Mouse (Mus musculus): ENCODE measurements around the gene Borcs6. TPM values are rescaled to one million over a fixed set of nuclear protein-coding genes. Genes with fewer than 3 reads are reported as not detected.
"Not testable (repeated sequence)": the region's sequence is repeated elsewhere in the genome, so short reads cannot be mapped to it uniquely, and the experiment has no call there.

Gene Borcs6
- polyA plus RNA-seq (2015; fragmentation: Nextera tagmentation; extraction: Ambion mirVana): 15.7 and 20.4 TPM in 2 replicates

DNA sequence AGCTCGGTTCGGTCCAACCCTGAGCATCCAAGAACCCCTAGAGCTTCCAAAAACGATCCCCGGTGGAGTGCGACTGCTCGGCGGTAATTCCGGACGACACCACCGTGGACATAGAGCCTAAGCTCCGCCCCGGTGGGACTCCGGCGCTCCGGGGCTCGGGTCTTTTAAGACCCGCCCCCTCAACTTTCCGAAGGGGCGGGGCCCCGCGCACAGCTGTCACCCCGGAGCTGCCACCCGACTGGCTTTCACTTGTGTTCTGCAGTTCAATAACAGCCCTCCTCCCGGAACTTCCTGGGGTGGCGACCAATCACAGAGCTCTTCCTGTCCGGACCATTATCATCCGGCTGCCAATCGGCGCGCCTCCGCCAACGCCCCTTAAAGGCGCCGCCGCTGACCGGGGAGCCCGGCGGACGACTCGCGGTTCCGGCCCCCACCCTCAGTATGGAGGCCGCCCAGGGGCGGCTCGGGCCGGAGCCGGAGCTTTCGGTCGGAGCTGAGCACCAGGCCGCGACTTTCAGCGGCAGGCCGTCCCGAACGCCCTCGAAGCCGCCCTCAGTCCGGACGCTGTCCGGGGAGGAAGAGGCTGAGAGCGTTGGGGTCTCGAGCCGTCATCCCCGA is at the start of gene Borcs6:
Gene Borcs6, plus strand, starts transcription at position 361 of the 618 bp plus-strand sequence.
- Histone ChIP-seq H3K4me3 (ENCODE audit: low read depth, low read length) (peak within 1 kb of the TSS; percentile 87), H3K27me3 (ENCODE audit: control insufficient read depth, insufficient read depth, low read depth, low read length) (no peaks in the 10 kb centered on the region), H3K4me1 (ENCODE audit: control insufficient read depth, insufficient read depth, low read length) (peaks cover 27% of the 10 kb centered on the region), H3K36me3 (ENCODE audit: control insufficient read depth, insufficient read depth, low read length) (no peaks in the 10 kb centered on the region), H3K9me3 (replicated peaks; ENCODE audit: control insufficient read depth, low read length, poor library complexity, severe bottlenecking) (no peaks in the 10 kb centered on the region), H3K27ac (ENCODE audit: low read length) (peak within 1 kb of the TSS; percentile 93), H3K4me2 (ENCODE audit: low read length) (peak within 1 kb of the TSS; percentile 80), H3K9ac (ENCODE audit: low read depth, low read length) (peak within 1 kb of the TSS; percentile 85)
- peak; percentile 93 for ATAC-seq
- under 1% methylated on average over 62 of the region's 64 CpGs for WGBS

- Histone ChIP-seq H3K27me3 (ENCODE audit: control insufficient read depth, insufficient read depth, low read depth, low read length) (no peaks in the 10 kb centered on the region), H3K4me1 (ENCODE audit: control insufficient read depth, insufficient read depth, low read length) (peaks cover 15% of the 10 kb centered on the region), H3K9me3 (replicated peaks; ENCODE audit: control insufficient read depth, low read length, poor library complexity, severe bottlenecking) (no peaks in the 10 kb centered on the region), H3K9ac (ENCODE audit: low read depth, low read length) (no peak overlapping the region), H3K27ac (ENCODE audit: low read length) (no peak overlapping the region), H3K36me3 (ENCODE audit: control insufficient read depth, insufficient read depth, low read length) (no peaks in the 10 kb centered on the region), H3K4me2 (ENCODE audit: low read length) (no peak overlapping the region), H3K4me3 (ENCODE audit: low read depth, low read length) (no peak overlapping the region)
- no peak for ATAC-seq
- WGBS: 92% methylated on average over 15 of the region's 15 CpGs
Measured at GRCm38 (mm10) chr11:69010400-69011323, 48.9 kb upstream of the Borcs6 start.

- not testable (repeated sequence) for H3K27me3 ChIP-seq (ENCODE audit: control insufficient read depth, insufficient read depth, low read depth, low read length); H3K36me3 ChIP-seq (ENCODE audit: control insufficient read depth, insufficient read depth, low read length); H3K9me3 ChIP-seq (replicated peaks; ENCODE audit: control insufficient read depth, low read length, poor library complexity, severe bottlenecking); ATAC-seq; H3K27ac ChIP-seq (ENCODE audit: low read length); H3K9ac ChIP-seq (ENCODE audit: low read depth, low read length)
- Histone ChIP-seq H3K4me1 (ENCODE audit: control insufficient read depth, insufficient read depth, low read length) (peaks cover 15% of the 10 kb centered on the region), H3K4me2 (ENCODE audit: low read length) (peak overlapping the region; percentile 92), H3K4me3 (ENCODE audit: low read depth, low read length) (peak overlapping the region; percentile 57)
- 82% methylated on average over 2 of the region's 2 CpGs for WGBS
Measured at GRCm38 (mm10) chr11:69011445-69011844, 48.1 kb upstream of the Borcs6 start.

- H3K9me3 ChIP-seq (replicated peaks; ENCODE audit: control insufficient read depth, low read length, poor library complexity, severe bottlenecking): no peaks in the 10 kb centered on the region
- peak overlapping the region; percentile 68 for H3K9ac ChIP-seq (ENCODE audit: low read depth, low read length)
- no peaks in the 10 kb centered on the region for H3K36me3 ChIP-seq (ENCODE audit: control insufficient read depth, insufficient read depth, low read length)
- H3K4me1 ChIP-seq (ENCODE audit: control insufficient read depth, insufficient read depth, low read length): peaks cover 22% of the 10 kb centered on the region
- WGBS: 2% methylated on average over 18 of the region's 18 CpGs
- no peaks in the 10 kb centered on the region for H3K27me3 ChIP-seq (ENCODE audit: control insufficient read depth, insufficient read depth, low read depth, low read length)
- peak overlapping the region; percentile 92 for H3K4me2 ChIP-seq (ENCODE audit: low read length)
- H3K4me3 ChIP-seq (ENCODE audit: low read depth, low read length): peak overlapping the region; percentile 57
- ATAC-seq: peak; percentile 70
- peak overlapping the region; percentile 86 for H3K27ac ChIP-seq (ENCODE audit: low read length)
Measured at GRCm38 (mm10) chr11:69012071-69012601, 47.4 kb upstream of the Borcs6 start.

- Histone ChIP-seq H3K4me2 (ENCODE audit: low read length) (peak within 1 kb of the TSS; percentile 79), H3K27ac (ENCODE audit: low read length) (peak within 1 kb of the TSS; percentile 91), H3K36me3 (ENCODE audit: control insufficient read depth, insufficient read depth, low read length) (no peaks in the 10 kb centered on the region), H3K4me1 (ENCODE audit: control insufficient read depth, insufficient read depth, low read length) (peaks cover 15% of the 10 kb centered on the region), H3K9me3 (replicated peaks; ENCODE audit: control insufficient read depth, low read length, poor library complexity, severe bottlenecking) (no peaks in the 10 kb centered on the region), H3K9ac (ENCODE audit: low read depth, low read length) (peak within 1 kb of the TSS; percentile 85), H3K4me3 (ENCODE audit: low read depth, low read length) (peak within 1 kb of the TSS; percentile 60), H3K27me3 (ENCODE audit: control insufficient read depth, insufficient read depth, low read depth, low read length) (no peaks in the 10 kb centered on the region)
- peak; percentile 94 for ATAC-seq
- 4% methylated on average over 38 of the region's 38 CpGs for WGBS
Measured at GRCm38 (mm10) chr11:69015644-69016441, 43.7 kb upstream of the Borcs6 start, which contains the start of gene Ctc1. TSS of gene Ctc1 (plus strand) at chr11:69015911.

GRCm38 (mm10) chr11:69016755-69017154 is 42.8 kb upstream of the Borcs6 start:
- H3K9me3 ChIP-seq (replicated peaks; ENCODE audit: control insufficient read depth, low read length, poor library complexity, severe bottlenecking): no peaks in the 10 kb centered on the region
- peaks cover 2% of the 10 kb centered on the region; the same call in 1 of the 2 replicates for H3K36me3 ChIP-seq (ENCODE audit: control insufficient read depth, insufficient read depth, low read length)
- peak overlapping the region; percentile 85 for H3K9ac ChIP-seq (ENCODE audit: low read depth, low read length)
- ATAC-seq: no peak
- no peaks in the 10 kb centered on the region for H3K27me3 ChIP-seq (ENCODE audit: control insufficient read depth, insufficient read depth, low read depth, low read length)
- WGBS: 65% methylated on average over 3 of the region's 3 CpGs
- H3K4me2 ChIP-seq (ENCODE audit: low read length): peak overlapping the region; percentile 79
- H3K4me1 ChIP-seq (ENCODE audit: control insufficient read depth, insufficient read depth, low read length): peaks cover 11% of the 10 kb centered on the region
- H3K4me3 ChIP-seq (ENCODE audit: low read depth, low read length): peak overlapping the region; percentile 60
- H3K27ac ChIP-seq (ENCODE audit: low read length): peak overlapping the region; percentile 91

DNA sequence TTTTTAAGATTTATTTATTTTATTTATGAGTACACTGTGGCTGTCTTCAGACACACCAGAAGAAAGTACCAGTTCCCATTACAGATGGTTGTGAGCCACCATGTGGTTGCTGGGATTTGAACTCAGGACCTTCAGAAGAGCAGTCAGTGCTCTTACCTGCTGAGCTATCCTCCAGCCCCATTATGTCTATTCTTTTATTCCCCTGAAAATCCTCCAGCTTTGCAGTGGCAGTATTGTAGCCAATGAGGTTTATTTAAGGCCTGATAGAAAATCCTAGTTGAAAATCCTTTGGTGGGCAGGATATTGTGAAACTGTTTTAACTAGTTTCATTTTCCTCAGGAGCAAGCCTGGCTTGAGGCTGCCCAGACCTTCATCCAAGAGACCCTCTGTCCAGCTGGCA is 38.8 kb upstream of the Borcs6 start:
- no peaks in the 10 kb centered on the region for H3K9me3 ChIP-seq (replicated peaks; ENCODE audit: control insufficient read depth, low read length, poor library complexity, severe bottlenecking)
- no peak overlapping the region for H3K4me2 ChIP-seq (ENCODE audit: low read length)
- peaks cover 28% of the 10 kb centered on the region for H3K36me3 ChIP-seq (ENCODE audit: control insufficient read depth, insufficient read depth, low read length)
- no peak for ATAC-seq
- H3K4me3 ChIP-seq (ENCODE audit: low read depth, low read length): no peak overlapping the region
- no peak overlapping the region for H3K27ac ChIP-seq (ENCODE audit: low read length)
- no peaks in the 10 kb centered on the region for H3K27me3 ChIP-seq (ENCODE audit: control insufficient read depth, insufficient read depth, low read depth, low read length)
- H3K9ac ChIP-seq (ENCODE audit: low read depth, low read length): no peak overlapping the region
- H3K4me1 ChIP-seq (ENCODE audit: control insufficient read depth, insufficient read depth, low read length): peaks cover 7% of the 10 kb centered on the region

DNA sequence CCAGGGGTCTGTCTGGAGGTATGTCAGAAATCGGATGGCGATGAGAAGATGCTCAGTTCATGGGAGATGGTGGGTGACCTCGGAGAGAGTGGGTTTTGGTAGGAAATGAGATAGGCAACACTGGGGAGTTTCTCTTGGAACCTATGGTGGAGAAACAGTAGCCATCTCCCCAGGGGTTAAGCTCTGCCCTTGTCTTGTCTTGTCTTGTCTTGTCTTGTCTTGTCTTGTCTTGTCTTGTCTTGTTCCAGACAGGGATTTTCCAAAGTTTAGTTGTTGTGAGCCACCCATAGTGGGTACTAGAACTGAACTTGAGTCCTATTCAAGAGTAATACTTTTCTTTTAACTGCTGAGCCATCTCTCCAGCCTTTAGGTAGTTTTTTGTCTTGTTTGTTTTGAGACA is 33.0 kb upstream of the Borcs6 start:
- H3K9me3 ChIP-seq (replicated peaks; ENCODE audit: control insufficient read depth, low read length, poor library complexity, severe bottlenecking): no peaks in the 10 kb centered on the region
- no peaks in the 10 kb centered on the region for H3K27me3 ChIP-seq (ENCODE audit: control insufficient read depth, insufficient read depth, low read depth, low read length)
- H3K4me2 ChIP-seq (ENCODE audit: low read length): no peak overlapping the region
- H3K9ac ChIP-seq (ENCODE audit: low read depth, low read length): no peak overlapping the region
- ATAC-seq: no peak
- peaks cover 78% of the 10 kb centered on the region for H3K36me3 ChIP-seq (ENCODE audit: control insufficient read depth, insufficient read depth, low read length)
- H3K4me3 ChIP-seq (ENCODE audit: low read depth, low read length): no peak overlapping the region
- 94% methylated on average over 3 of the region's 3 CpGs for WGBS
- no peaks in the 10 kb centered on the region for H3K4me1 ChIP-seq (ENCODE audit: control insufficient read depth, insufficient read depth, low read length)
- no peak overlapping the region for H3K27ac ChIP-seq (ENCODE audit: low read length)
